Comparison of ENCODE assay signal across 11 mouse cellular contexts in the genomic region with DNA sequence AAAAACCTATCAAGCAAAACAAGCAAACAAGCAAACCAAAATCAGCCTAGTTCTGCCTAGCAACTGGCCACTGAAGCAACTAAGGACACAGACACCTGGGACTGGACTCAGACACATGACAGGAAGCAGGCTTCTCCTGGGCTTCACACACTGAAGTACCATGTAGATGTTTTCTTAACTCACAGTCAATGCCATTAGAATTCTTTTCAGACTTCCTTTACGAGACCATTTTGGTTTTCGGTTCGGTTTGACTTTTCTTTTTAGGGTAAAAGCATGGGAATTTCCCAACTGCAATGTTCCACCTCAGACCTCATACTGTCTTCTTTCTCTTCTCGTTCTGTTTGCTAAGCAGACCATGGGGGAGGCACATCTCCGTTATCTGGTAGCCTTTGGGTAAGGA.
DNase-seq lines count a peak whose midpoint lies in the region; ATAC-seq and TF ChIP-seq lines count a peak whose summit lies in the region.
"Had no signal": no experiment of that assay in that cellular context is flagged by ENCODE, and none has a peak within 500 bp of the region (broad histone marks: within the 10 kb centered on the region; RNA-seq: fewer than 3 reads in every experiment).

No protein-coding gene starts in this region.

- peaks cover 28% of the 10 kb centered on the region for H3K4me1 ChIP-seq in spleen, adult 2 months (ENCODE audit: control insufficient read depth, insufficient read depth, insufficient read length)
- peaks cover 40% of the 10 kb centered on the region for H3K4me1 ChIP-seq in liver, postnatal 0 days (ENCODE audit: insufficient read depth)
- H3K4me1 ChIP-seq in midbrain, embryonic 16.5 days (ENCODE audit: control insufficient read depth, insufficient read depth, low read length) = no peaks in the 10 kb centered on the region

- no peak for TF ChIP-seq EP300 in liver, postnatal 0 days (IDR thresholded peaks at IDR 0.05; ENCODE audit: low read depth)

- DNase-seq in spleen, adult 2 months (ENCODE audit: low read depth in 1 of 2, low spot score in 2 of 2) = peak; percentile 40 to 46
- no peak for DNase-seq in spleen, adult 18-20 months
- no peak for DNase-seq in liver, postnatal 0 days
- DNase-seq in adrenal gland, adult (ENCODE audit: inconsistent age in 2 of 2, low spot score in 1 of 2) = no peak
- DNase-seq in ovary, adult 18-20 months (ENCODE audit: low spot score) = no peak
- DNase-seq: heart, adult 2 months; heart, postnatal 4 days; left cerebral cortex, postnatal 4 days had no signal

- H3K4me3 ChIP-seq in spleen, adult 2 months (ENCODE audit: extremely low read depth, insufficient read depth, insufficient read length) = no peak overlapping the region
- H3K4me3 ChIP-seq in liver, postnatal 0 days (ENCODE audit: low read depth, low read length) = no peak overlapping the region
- H3K4me3 ChIP-seq in midbrain, embryonic 16.5 days (ENCODE audit: low read depth, low read length) = no peak overlapping the region
- H3K4me3 ChIP-seq: heart, adult 2 months had no signal

- WGBS in spleen, adult 2 months = 10% methylated on average over 5 of the region's 5 CpGs
- WGBS in liver, postnatal 0 days (ENCODE audit: insufficient replicate concordance) = 40% methylated on average over 5 of the region's 5 CpGs
- 90% methylated on average over 5 of the region's 5 CpGs for WGBS in midbrain, embryonic 16.5 days

- H3K9ac ChIP-seq in liver, postnatal 0 days (replicated peaks) = no peak overlapping the region
- no peak overlapping the region for H3K9ac ChIP-seq in midbrain, embryonic 16.5 days (ENCODE audit: low read depth, low read length)

- H3K27ac ChIP-seq in spleen, adult 2 months (ENCODE audit: insufficient read depth, low read length) = peak overlapping the region; percentile 68
- H3K27ac ChIP-seq in liver, postnatal 0 days (ENCODE audit: low read depth) = peak overlapping the region; percentile 90
- H3K27ac ChIP-seq in midbrain, embryonic 16.5 days (ENCODE audit: low read length) = no peak overlapping the region

- no peak overlapping the region for H3K4me2 ChIP-seq in liver, postnatal 0 days (ENCODE audit: low read depth, low read length)
- no peak overlapping the region for H3K4me2 ChIP-seq in midbrain, embryonic 16.5 days (ENCODE audit: low read length)

- no peak; the same call in 1 of the 2 replicates for TF ChIP-seq POLR2A in spleen, adult 2 months (IDR thresholded peaks at IDR 0.05; ENCODE audit: low read depth, low read length)

- no peaks in the 10 kb centered on the region for H3K36me3 ChIP-seq in spleen, adult 2 months (ENCODE audit: control insufficient read depth, insufficient read depth, low read length)
- H3K36me3 ChIP-seq in liver, postnatal 0 days (replicated peaks; ENCODE audit: insufficient read depth, low read length) = no peaks in the 10 kb centered on the region
- no peaks in the 10 kb centered on the region for H3K36me3 ChIP-seq in midbrain, embryonic 16.5 days (ENCODE audit: control insufficient read depth, insufficient read depth, low read length)

- no peak for TF ChIP-seq CTCF in spleen, adult 2 months (IDR thresholded peaks at IDR 0.05; ENCODE audit: extremely low read depth, insufficient read depth, insufficient read length, insufficient replicate concordance)
- no peak for TF ChIP-seq CTCF in liver, postnatal 0 days (IDR thresholded peaks at IDR 0.05; ENCODE audit: low read depth)

- H3K27me3 ChIP-seq in spleen, adult 2 months (ENCODE audit: control insufficient read depth, insufficient read depth, low read length) = no peaks in the 10 kb centered on the region
- no peaks in the 10 kb centered on the region for H3K27me3 ChIP-seq in liver, postnatal 0 days (ENCODE audit: insufficient read depth, low read length)
- H3K27me3 ChIP-seq in midbrain, embryonic 16.5 days (ENCODE audit: control insufficient read depth, insufficient read depth, low read depth, low read length) = no peaks in the 10 kb centered on the region

- no peaks in the 10 kb centered on the region for H3K9me3 ChIP-seq in liver, postnatal 0 days (ENCODE audit: low read length)
- no peaks in the 10 kb centered on the region for H3K9me3 ChIP-seq in midbrain, embryonic 16.5 days (replicated peaks; ENCODE audit: control insufficient read depth, low read length, poor library complexity, severe bottlenecking)

- ATAC-seq in activated CD4-positive, CD25-positive, alpha-beta regulatory T cell, adult 4 months = peak; percentile 44
- no peak for ATAC-seq in liver, postnatal 0 days
- ATAC-seq in midbrain, embryonic 16.5 days = no peak
- ATAC-seq: intestine, embryonic 16.5 days had no signal

Comparison
In these comparisons a context has a peak if more than half of its experiments do, and no peak if none do; other contexts are left out.
1. DNase-seq: peak in spleen, adult 2 months (2 of 2); none in spleen, adult 18-20 months (0 of 2), liver, postnatal 0 days (single experiment), adrenal gland, adult (0 of 2) and ovary, adult 18-20 months (single experiment).